In the genomic region with DNA sequence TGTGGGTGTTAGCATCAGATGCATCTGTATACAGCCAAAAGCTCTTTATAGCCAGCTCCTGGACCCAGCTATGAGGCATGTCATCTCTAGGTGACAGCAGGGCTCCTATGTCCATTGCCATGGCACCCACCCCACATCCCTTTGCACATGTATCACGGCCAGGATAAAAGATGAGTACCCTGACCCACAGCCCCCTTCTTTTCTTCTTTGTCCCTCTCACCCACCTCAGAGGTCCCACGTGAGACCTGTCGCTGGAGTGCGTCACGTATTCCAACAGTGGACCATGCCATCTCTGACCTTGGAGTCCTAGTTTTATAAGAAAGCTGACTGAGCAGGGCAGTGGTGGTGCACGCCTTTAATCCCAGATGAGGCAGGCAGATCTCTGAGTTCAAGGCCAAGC, we compare ENCODE assay signal across 12 mouse cellular contexts.
"Had no signal": no experiment of that assay in that cellular context is flagged by ENCODE, and none has a peak within 500 bp of the region (broad histone marks: within the 10 kb centered on the region; RNA-seq: fewer than 3 reads in every experiment).

No protein-coding gene starts in this region.

- DNase-seq: left cerebral cortex, postnatal 4 days; liver; liver, embryonic 13.5 days; liver, postnatal 0 days; lung, adult 18-20 months; lung, adult 2 months; lung, embryonic 14.5 days; lung, postnatal 10 days; lung, postnatal 14 days; lung, postnatal 36 days; lung, postnatal 4 days; midbrain, embryonic 14.5 days had no signal
